Mouse (Mus musculus): ENCODE results near the gene Caln1.

Caln1 gene

GRCm38 (mm10) chr5:130394386-130394785, 25.1 kb downstream of the Caln1 start:
- DNase-seq (ENCODE audit: low spot score in 2 of 2): no peak

GRCm38 (mm10) chr5:130395142-130395541, 25.9 kb downstream of the Caln1 start:
- no peak for DNase-seq (ENCODE audit: low spot score in 2 of 2)

- peak in 1 of 2 experiments; percentile 56 for DNase-seq (ENCODE audit: low spot score in 2 of 2)
Observed at GRCm38 (mm10) chr5:130400136-130400917, 31.1 kb downstream of the Caln1 start.

GRCm38 (mm10) chr5:130405201-130405600, 35.9 kb downstream of the Caln1 start:
- DNase-seq (ENCODE audit: low spot score in 2 of 2): peak; percentile 62 to 72

GRCm38 (mm10) chr5:130409706-130410105, 40.5 kb downstream of the Caln1 start:
- DNase-seq (ENCODE audit: low spot score in 2 of 2): no peak

- no peak for DNase-seq (ENCODE audit: low spot score in 2 of 2)
Observed at GRCm38 (mm10) chr5:130411516-130411915, 42.3 kb downstream of the Caln1 start.

- DNase-seq (ENCODE audit: low spot score in 2 of 2): no peak
Observed at GRCm38 (mm10) chr5:130447438-130447837, 78.2 kb downstream of the Caln1 start.

- no peak for DNase-seq (ENCODE audit: low spot score in 2 of 2)
Observed at GRCm38 (mm10) chr5:130448491-130448890, 79.2 kb downstream of the Caln1 start.

- peak; percentile 33 to 43 for DNase-seq (ENCODE audit: low spot score in 2 of 2)
Observed at GRCm38 (mm10) chr5:130448931-130449856, 79.9 kb downstream of the Caln1 start.

- DNase-seq (ENCODE audit: low spot score in 2 of 2): no peak
Observed at GRCm38 (mm10) chr5:130450031-130450541, 80.8 kb downstream of the Caln1 start.

- DNase-seq (ENCODE audit: low spot score in 2 of 2): no peak
Observed at GRCm38 (mm10) chr5:130458076-130458475, 88.8 kb downstream of the Caln1 start.

GRCm38 (mm10) chr5:130472209-130472608, 103.0 kb downstream of the Caln1 start:
- DNase-seq (ENCODE audit: low spot score in 2 of 2): no peak

- DNase-seq (ENCODE audit: low spot score in 2 of 2): no peak
Observed at GRCm38 (mm10) chr5:130474876-130475275, 105.6 kb downstream of the Caln1 start.

- no peak for DNase-seq (ENCODE audit: low spot score in 2 of 2)
Observed at GRCm38 (mm10) chr5:130476741-130477140, 107.5 kb downstream of the Caln1 start.

- no peak for DNase-seq (ENCODE audit: low spot score in 2 of 2)
Observed at GRCm38 (mm10) chr5:130480290-130480689, 111.0 kb downstream of the Caln1 start.

GRCm38 (mm10) chr5:130491471-130491870, 122.2 kb downstream of the Caln1 start:
- DNase-seq (ENCODE audit: low spot score in 2 of 2): no peak

- no peak for DNase-seq (ENCODE audit: low spot score in 2 of 2)
Observed at GRCm38 (mm10) chr5:130492305-130492704, 123.0 kb downstream of the Caln1 start.

GRCm38 (mm10) chr5:130502541-130502940, 133.3 kb downstream of the Caln1 start:
- no peak for DNase-seq (ENCODE audit: low spot score in 2 of 2)

GRCm38 (mm10) chr5:130504891-130505290, 135.6 kb downstream of the Caln1 start:
- no peak for DNase-seq (ENCODE audit: low spot score in 2 of 2)

GRCm38 (mm10) chr5:130510516-130510915, 141.3 kb downstream of the Caln1 start:
- DNase-seq (ENCODE audit: low spot score in 2 of 2): no peak

GRCm38 (mm10) chr5:130515395-130515794, 146.1 kb downstream of the Caln1 start:
- no peak for DNase-seq (ENCODE audit: low spot score in 2 of 2)

- DNase-seq (ENCODE audit: low spot score in 2 of 2): no peak
Observed at GRCm38 (mm10) chr5:130520527-130520926, 151.3 kb downstream of the Caln1 start.
